Mouse (Mus musculus) liver, embryonic 14.5 days (tissue): ENCODE results near the gene Tbccd1.

Experiments used
- CTCF ChIP-seq: IDR thresholded peaks from 2 replicates; pipeline ENCODE4 v1.5.1; 2016; ENCODE audit warnings: antibody characterized with exemption, low read depth, control low read depth
- EP300 ChIP-seq: IDR thresholded peaks from 2 replicates; pipeline ENCODE4 v1.6.1; 2016; ENCODE audit warnings: antibody characterized with exemption, low read depth

DNA sequence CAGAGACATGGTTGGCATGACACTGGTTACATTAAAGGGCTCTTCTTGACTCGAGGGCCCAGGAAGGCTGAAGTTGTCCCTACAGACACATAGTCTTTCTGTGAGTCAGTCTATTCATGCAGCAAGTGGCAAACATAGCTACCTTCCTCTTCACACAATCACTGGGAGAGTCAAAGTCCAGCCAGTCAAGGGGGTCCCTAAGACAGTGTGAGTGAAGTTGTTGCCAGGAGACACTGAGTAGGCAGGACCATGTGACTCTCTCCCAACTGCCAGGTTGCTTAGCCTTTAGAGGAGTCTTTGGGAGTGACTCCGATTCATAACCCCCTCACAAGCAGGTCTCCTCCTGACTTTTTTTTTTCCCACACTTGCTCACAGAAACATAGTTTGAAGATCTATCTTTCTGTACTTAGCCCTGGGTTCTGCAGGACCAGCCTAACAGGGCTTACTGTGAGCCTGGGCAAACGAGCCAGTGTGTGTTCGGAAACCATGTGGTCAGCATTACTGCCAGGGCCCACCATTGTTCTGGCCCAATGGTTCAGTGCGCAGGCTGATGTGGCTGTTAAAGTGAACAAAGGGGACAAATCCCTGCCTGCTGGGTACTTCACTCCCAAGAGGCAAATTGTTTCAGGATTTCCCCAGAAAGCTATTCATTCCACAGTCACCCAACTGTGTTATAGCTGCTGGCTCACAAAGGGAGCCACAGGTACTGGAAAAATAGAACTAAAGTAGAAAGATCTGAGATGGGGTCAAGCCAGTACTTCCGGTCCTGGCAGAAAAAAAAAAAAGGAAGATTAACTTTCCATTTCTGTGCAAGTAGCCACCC, 57.2 kb downstream of the Tbccd1 start:
- TF ChIP-seq CTCF (no peak), EP300 (no peak)
